Mouse (Mus musculus) cortical plate, adult 2 months (tissue): ENCODE measurements around the gene March6. TPM values are rescaled to one million over a fixed set of nuclear protein-coding genes. Genes with fewer than 3 reads are reported as not detected.

Experiments used
- H3K27ac ChIP-seq: fragments of 200-500 bp; 2 replicates; pipeline ENCODE4 v1.5.1; 2012; ENCODE audit warnings: low read length, control low read depth, inconsistent platforms; ENCODE audit not compliant: insufficient read depth
- H3K4me1 ChIP-seq: fragments of 200-500 bp; 2 replicates; pipeline ENCODE4 v1.6.1; 2011; ENCODE audit warnings: low read length; ENCODE audit not compliant: control insufficient read depth, insufficient read depth
- H3K4me3 ChIP-seq: fragments of 200-500 bp; 2 replicates; pipeline ENCODE4 v1.5.1; 2011; ENCODE audit warnings: mild to moderate bottlenecking, low read length, control low read depth; ENCODE audit not compliant: insufficient read depth
- CTCF ChIP-seq: fragments of 200-500 bp; IDR thresholded peaks from 2 replicates; pipeline ENCODE4 v1.5.1; 2011; ENCODE audit warnings: mild to moderate bottlenecking, control low read depth, low read length; ENCODE audit not compliant: insufficient read depth; ENCODE audit errors: extremely low read depth
- POLR2A ChIP-seq: fragments of 200-500 bp; IDR thresholded peaks from 2 replicates; pipeline ENCODE4 v1.6.1; 2011; ENCODE audit warnings: mild to moderate bottlenecking, low read length, control low read depth; ENCODE audit not compliant: insufficient read depth; ENCODE audit errors: extremely low read depth
- polyA plus RNA-seq: library from polyadenylated mRNA; depleted of rRNA; stranded (reverse); fragments of >200 nt; gene quantifications from 2 replicates; pipeline ENCODE4 v1.2.3, GENCODE M21; 2012

Gene March6
- polyA plus RNA-seq, 1 experiment, result 84.0 TPM

- no peak overlapping the region for H3K27ac ChIP-seq
- peak; percentile 74; the same call in 1 of the 2 replicates for TF ChIP-seq CTCF
- no peak for TF ChIP-seq POLR2A
- H3K4me1 ChIP-seq, result peaks cover 4% of the 10 kb centered on the region; the same call in 1 of the 2 replicates
- H3K4me3 ChIP-seq, result peak overlapping the region; percentile 14
These were observed 83.7 kb downstream of the March6 start for GRCm38 (mm10) chr15:31447121-31447520.

- Histone ChIP-seq H3K27ac (no peak overlapping the region), H3K4me1 (peaks cover 4% of the 10 kb centered on the region; the same call in 1 of the 2 replicates), H3K4me3 (no peak overlapping the region)
- TF ChIP-seq POLR2A, result no peak
- no peak for TF ChIP-seq CTCF
These were observed 88.2 kb downstream of the March6 start for GRCm38 (mm10) chr15:31442698-31443097.

- H3K27ac ChIP-seq, result no peak overlapping the region
- TF ChIP-seq POLR2A, result no peak
- no peak for TF ChIP-seq CTCF
- H3K4me1 ChIP-seq, result peaks cover 3% of the 10 kb centered on the region; the same call in 1 of the 2 replicates
- no peak overlapping the region for H3K4me3 ChIP-seq
These were observed 88.9 kb downstream of the March6 start for GRCm38 (mm10) chr15:31441996-31442395.

GRCm38 (mm10) chr15:31436811-31437210 is 94.0 kb downstream of the March6 start:
- no peak overlapping the region for H3K4me3 ChIP-seq
- no peak overlapping the region for H3K27ac ChIP-seq
- no peaks in the 10 kb centered on the region for H3K4me1 ChIP-seq
- TF ChIP-seq POLR2A (no peak), CTCF (no peak)

- H3K4me1 ChIP-seq, result no peaks in the 10 kb centered on the region
- no peak for TF ChIP-seq POLR2A
- TF ChIP-seq CTCF, result no peak
These were observed 94.8 kb downstream of the March6 start for GRCm38 (mm10) chr15:31436083-31436482.

GRCm38 (mm10) chr15:31433768-31434167 is 97.1 kb downstream of the March6 start:
- no peak overlapping the region for H3K27ac ChIP-seq
- H3K4me1 ChIP-seq, result peaks cover 6% of the 10 kb centered on the region
- no peak overlapping the region for H3K4me3 ChIP-seq
- TF ChIP-seq POLR2A, result no peak
- TF ChIP-seq CTCF, result no peak

More at GRCm38 (mm10) chr15:31436083-31436482, 94.8 kb downstream of the March6 start:
- Histone ChIP-seq H3K4me3 (no peak overlapping the region), H3K27ac (no peak overlapping the region)

- H3K27ac ChIP-seq, result no peak overlapping the region
- H3K4me3 ChIP-seq, result no peak overlapping the region
- peaks cover 8% of the 10 kb centered on the region for H3K4me1 ChIP-seq
- TF ChIP-seq POLR2A (no peak), CTCF (no peak)
These were observed 99.0 kb downstream of the March6 start for GRCm38 (mm10) chr15:31431847-31432246.

GRCm38 (mm10) chr15:31430014-31430413 is 100.8 kb downstream of the March6 start:
- TF ChIP-seq POLR2A (no peak), CTCF (no peak)
- no peak overlapping the region for H3K4me3 ChIP-seq
- H3K27ac ChIP-seq, result peak overlapping the region; percentile 67; the same call in 1 of the 2 replicates
- H3K4me1 ChIP-seq, result peaks cover 19% of the 10 kb centered on the region

- H3K27ac ChIP-seq, result peak overlapping the region; percentile 78; the same call in 1 of the 2 replicates
These were observed 101.4 kb downstream of the March6 start for GRCm38 (mm10) chr15:31429429-31429828.

GRCm38 (mm10) chr15:31428571-31428970 is 102.3 kb downstream of the March6 start:
- no peak for TF ChIP-seq POLR2A
- no peak for TF ChIP-seq CTCF
- Histone ChIP-seq H3K4me1 (peaks cover 19% of the 10 kb centered on the region), H3K27ac (peak overlapping the region; percentile 78; the same call in 1 of the 2 replicates), H3K4me3 (no peak overlapping the region)

More at GRCm38 (mm10) chr15:31429429-31429828, 101.4 kb downstream of the March6 start:
- peaks cover 19% of the 10 kb centered on the region for H3K4me1 ChIP-seq
- H3K4me3 ChIP-seq, result no peak overlapping the region
- no peak for TF ChIP-seq POLR2A
- no peak for TF ChIP-seq CTCF

GRCm38 (mm10) chr15:31427390-31427789 is 103.5 kb downstream of the March6 start:
- H3K4me1 ChIP-seq, result peaks cover 22% of the 10 kb centered on the region
- no peak overlapping the region for H3K27ac ChIP-seq
- H3K4me3 ChIP-seq, result no peak overlapping the region
- no peak for TF ChIP-seq CTCF
- TF ChIP-seq POLR2A, result no peak
